Mouse (Mus musculus): Measurements from ENCODE around the gene Arhgef15. TPM values are rescaled to one million over a fixed set of nuclear protein-coding genes. Genes with fewer than 3 reads are reported as not detected.
"Not testable (repeated sequence)": the region's sequence is repeated elsewhere in the genome, so short reads cannot be mapped to it uniquely, and the experiment has no call there.

Arhgef15 gene
- polyA plus RNA-seq, 1 experiment from 2014 or later = 13.1 TPM

GRCm38 (mm10) chr11:68942731-68943130 is 14.5 kb downstream of the Arhgef15 start:
- Histone ChIP-seq H3K27ac (ENCODE audit: low read length) (no peak overlapping the region), H3K9me3 (replicated peaks; ENCODE audit: control insufficient read depth, low read length) (no peaks in the 10 kb centered on the region), H3K4me2 (ENCODE audit: low read depth, low read length) (no peak overlapping the region), H3K9ac (ENCODE audit: low read length) (no peak overlapping the region), H3K4me3 (ENCODE audit: low read length) (no peak overlapping the region), H3K4me1 (ENCODE audit: control insufficient read depth, insufficient read depth, low read length) (peaks cover 7% of the 10 kb centered on the region), H3K36me3 (ENCODE audit: control insufficient read depth, insufficient read depth) (peaks cover 3% of the 10 kb centered on the region; the same call in 1 of the 2 replicates), H3K27me3 (ENCODE audit: control insufficient read depth, insufficient read depth, low read length) (no peaks in the 10 kb centered on the region)
- ATAC-seq (replicated peaks; ENCODE audit: extremely low read depth, insufficient read depth, low FRiP score) = no peak
- 85% methylated on average over 8 of the region's 8 CpGs for WGBS

GRCm38 (mm10) chr11:68940516-68940915 is 16.8 kb downstream of the Arhgef15 start:
- WGBS = 60% methylated on average over 4 of the region's 4 CpGs

GRCm38 (mm10) chr11:68939451-68940304 is 17.6 kb downstream of the Arhgef15 start:
- ATAC-seq (replicated peaks; ENCODE audit: extremely low read depth, insufficient read depth, low FRiP score) = peak; percentile 98
- H3K4me1 ChIP-seq (ENCODE audit: control insufficient read depth, insufficient read depth, low read length) = peaks cover 3% of the 10 kb centered on the region
- 2% methylated on average over 16 of the region's 16 CpGs for WGBS
- peak overlapping the region; percentile 61 for H3K4me3 ChIP-seq (ENCODE audit: low read length)
- H3K4me2 ChIP-seq (ENCODE audit: low read depth, low read length) = peak overlapping the region; percentile 67
- peak overlapping the region; percentile 69 for H3K27ac ChIP-seq (ENCODE audit: low read length)
- H3K36me3 ChIP-seq (ENCODE audit: control insufficient read depth, insufficient read depth) = peaks cover 3% of the 10 kb centered on the region; the same call in 1 of the 2 replicates
- H3K9ac ChIP-seq (ENCODE audit: low read length) = peak overlapping the region; percentile 71
- H3K9me3 ChIP-seq (replicated peaks; ENCODE audit: control insufficient read depth, low read length) = no peaks in the 10 kb centered on the region
- H3K27me3 ChIP-seq (ENCODE audit: control insufficient read depth, insufficient read depth, low read length) = no peaks in the 10 kb centered on the region

More at GRCm38 (mm10) chr11:68940516-68940915, 16.8 kb downstream of the Arhgef15 start:
- Histone ChIP-seq H3K9ac (ENCODE audit: low read length) (peak overlapping the region; percentile 71), H3K9me3 (replicated peaks; ENCODE audit: control insufficient read depth, low read length) (no peaks in the 10 kb centered on the region), H3K4me1 (ENCODE audit: control insufficient read depth, insufficient read depth, low read length) (peaks cover 3% of the 10 kb centered on the region), H3K4me2 (ENCODE audit: low read depth, low read length) (peak overlapping the region; percentile 67), H3K27ac (ENCODE audit: low read length) (no peak overlapping the region), H3K4me3 (ENCODE audit: low read length) (peak overlapping the region; percentile 61), H3K36me3 (ENCODE audit: control insufficient read depth, insufficient read depth) (peaks cover 3% of the 10 kb centered on the region; the same call in 1 of the 2 replicates), H3K27me3 (ENCODE audit: control insufficient read depth, insufficient read depth, low read length) (no peaks in the 10 kb centered on the region)
- ATAC-seq (replicated peaks; ENCODE audit: extremely low read depth, insufficient read depth, low FRiP score) = no peak

- H3K27me3 ChIP-seq (ENCODE audit: control insufficient read depth, insufficient read depth, low read length); H3K9me3 ChIP-seq (replicated peaks; ENCODE audit: control insufficient read depth, low read length); H3K4me1 ChIP-seq (ENCODE audit: control insufficient read depth, insufficient read depth, low read length); H3K9ac ChIP-seq (ENCODE audit: low read length); H3K36me3 ChIP-seq (ENCODE audit: control insufficient read depth, insufficient read depth); H3K4me3 ChIP-seq (ENCODE audit: low read length); H3K4me2 ChIP-seq (ENCODE audit: low read depth, low read length); ATAC-seq (replicated peaks; ENCODE audit: extremely low read depth, insufficient read depth, low FRiP score); H3K27ac ChIP-seq (ENCODE audit: low read length): not testable (repeated sequence)
- 81% methylated on average over 4 of the region's 4 CpGs for WGBS
These were observed 20.3 kb downstream of the Arhgef15 start for GRCm38 (mm10) chr11:68936951-68937350.

- H3K27ac ChIP-seq (ENCODE audit: low read length) = no peak overlapping the region
- H3K9ac ChIP-seq (ENCODE audit: low read length) = no peak overlapping the region
- no peaks in the 10 kb centered on the region for H3K9me3 ChIP-seq (replicated peaks; ENCODE audit: control insufficient read depth, low read length)
- H3K4me2 ChIP-seq (ENCODE audit: low read depth, low read length) = no peak overlapping the region
- H3K4me3 ChIP-seq (ENCODE audit: low read length) = no peak overlapping the region
- 63% methylated on average over 5 of the region's 5 CpGs for WGBS
- no peak for ATAC-seq (replicated peaks; ENCODE audit: extremely low read depth, insufficient read depth, low FRiP score)
- H3K27me3 ChIP-seq (ENCODE audit: control insufficient read depth, insufficient read depth, low read length) = no peaks in the 10 kb centered on the region
- no peaks in the 10 kb centered on the region for H3K36me3 ChIP-seq (ENCODE audit: control insufficient read depth, insufficient read depth)
- no peaks in the 10 kb centered on the region; the same call in 1 of the 2 replicates for H3K4me1 ChIP-seq (ENCODE audit: control insufficient read depth, insufficient read depth, low read length)
These were observed 23.3 kb downstream of the Arhgef15 start for GRCm38 (mm10) chr11:68933885-68934507.

GRCm38 (mm10) chr11:68929947-68930346 is 27.3 kb downstream of the Arhgef15 start:
- Histone ChIP-seq H3K27ac (ENCODE audit: low read length) (no peak overlapping the region), H3K27me3 (ENCODE audit: control insufficient read depth, insufficient read depth, low read length) (no peaks in the 10 kb centered on the region), H3K9me3 (replicated peaks; ENCODE audit: control insufficient read depth, low read length) (no peaks in the 10 kb centered on the region), H3K4me3 (ENCODE audit: low read length) (no peak overlapping the region), H3K36me3 (ENCODE audit: control insufficient read depth, insufficient read depth) (no peaks in the 10 kb centered on the region), H3K4me2 (ENCODE audit: low read depth, low read length) (no peak overlapping the region), H3K4me1 (ENCODE audit: control insufficient read depth, insufficient read depth, low read length) (no peaks in the 10 kb centered on the region), H3K9ac (ENCODE audit: low read length) (no peak overlapping the region)
- 59% methylated on average over 6 of the region's 6 CpGs for WGBS
- ATAC-seq (replicated peaks; ENCODE audit: extremely low read depth, insufficient read depth, low FRiP score) = no peak

- Histone ChIP-seq H3K4me3 (ENCODE audit: low read length) (no peak within 1 kb of the TSS), H3K4me2 (ENCODE audit: low read depth, low read length) (no peak within 1 kb of the TSS), H3K27ac (ENCODE audit: low read length) (no peak within 1 kb of the TSS), H3K9me3 (replicated peaks; ENCODE audit: control insufficient read depth, low read length) (no peaks in the 10 kb centered on the region), H3K9ac (ENCODE audit: low read length) (no peak within 1 kb of the TSS), H3K36me3 (ENCODE audit: control insufficient read depth, insufficient read depth) (no peaks in the 10 kb centered on the region), H3K27me3 (ENCODE audit: control insufficient read depth, insufficient read depth, low read length) (no peaks in the 10 kb centered on the region), H3K4me1 (ENCODE audit: control insufficient read depth, insufficient read depth, low read length) (no peaks in the 10 kb centered on the region)
- WGBS = 73% methylated on average over 3 of the region's 3 CpGs
- ATAC-seq (replicated peaks; ENCODE audit: extremely low read depth, insufficient read depth, low FRiP score) = no peak
These were observed 30.3 kb downstream of the Arhgef15 start, which contains the start of gene Odf4 for GRCm38 (mm10) chr11:68926981-68927380. TSS of gene Odf4 (minus strand) at chr11:68927081.

- no peak overlapping the region for H3K4me2 ChIP-seq (ENCODE audit: low read depth, low read length)
- H3K9ac ChIP-seq (ENCODE audit: low read length) = no peak overlapping the region
- ATAC-seq (replicated peaks; ENCODE audit: extremely low read depth, insufficient read depth, low FRiP score) = no peak
- H3K4me3 ChIP-seq (ENCODE audit: low read length) = no peak overlapping the region
- no peaks in the 10 kb centered on the region for H3K36me3 ChIP-seq (ENCODE audit: control insufficient read depth, insufficient read depth)
- WGBS = 81% methylated on average over 2 of the region's 2 CpGs
- no peak overlapping the region for H3K27ac ChIP-seq (ENCODE audit: low read length)
- H3K4me1 ChIP-seq (ENCODE audit: control insufficient read depth, insufficient read depth, low read length) = no peaks in the 10 kb centered on the region
- H3K9me3 ChIP-seq (replicated peaks; ENCODE audit: control insufficient read depth, low read length) = no peaks in the 10 kb centered on the region
- 0 out of 2 replicates have a peak, but pooled peaks cover 2% of the 10 kb centered on the region for H3K27me3 ChIP-seq (ENCODE audit: control insufficient read depth, insufficient read depth, low read length)
These were observed 32.5 kb downstream of the Arhgef15 start for GRCm38 (mm10) chr11:68924749-68925148.

- no peak overlapping the region for H3K4me2 ChIP-seq (ENCODE audit: low read depth, low read length)
- H3K27me3 ChIP-seq (ENCODE audit: control insufficient read depth, insufficient read depth, low read length) = 0 out of 2 replicates have a peak, but pooled peaks cover 2% of the 10 kb centered on the region
- H3K4me1 ChIP-seq (ENCODE audit: control insufficient read depth, insufficient read depth, low read length) = no peaks in the 10 kb centered on the region
- H3K27ac ChIP-seq (ENCODE audit: low read length) = no peak overlapping the region
- no peak overlapping the region for H3K4me3 ChIP-seq (ENCODE audit: low read length)
- no peaks in the 10 kb centered on the region for H3K9me3 ChIP-seq (replicated peaks; ENCODE audit: control insufficient read depth, low read length)
- WGBS = 59% methylated on average over 3 of the region's 3 CpGs
- no peak overlapping the region for H3K9ac ChIP-seq (ENCODE audit: low read length)
- no peaks in the 10 kb centered on the region for H3K36me3 ChIP-seq (ENCODE audit: control insufficient read depth, insufficient read depth)
- no peak for ATAC-seq (replicated peaks; ENCODE audit: extremely low read depth, insufficient read depth, low FRiP score)
These were observed 34.1 kb downstream of the Arhgef15 start for GRCm38 (mm10) chr11:68923191-68923590.
